Mouse (Mus musculus): ENCODE results near the gene Phactr3. TPM values are rescaled to one million over a fixed set of nuclear protein-coding genes. Genes with fewer than 3 reads are reported as not detected.

Phactr3 gene
- total RNA-seq, 2 experiments from 2014 or later, result not detected

GRCm38 (mm10) chr2:178196038-178196437 is 77.3 kb downstream of the Phactr3 start:
- DNase-seq, result no peak

GRCm38 (mm10) chr2:178197542-178197941 is 78.8 kb downstream of the Phactr3 start:
- DNase-seq, result no peak

- no peak for DNase-seq
These were observed 85.7 kb downstream of the Phactr3 start for GRCm38 (mm10) chr2:178204455-178204854.

GRCm38 (mm10) chr2:178208186-178208600 is 89.4 kb downstream of the Phactr3 start:
- no peak for DNase-seq

GRCm38 (mm10) chr2:178213826-178214225 is 95.1 kb downstream of the Phactr3 start:
- DNase-seq, result no peak

GRCm38 (mm10) chr2:178214531-178214930 is 95.8 kb downstream of the Phactr3 start:
- DNase-seq, result no peak

GRCm38 (mm10) chr2:178218461-178218860 is 99.7 kb downstream of the Phactr3 start:
- no peak for DNase-seq

- DNase-seq, result no peak
These were observed 100.8 kb downstream of the Phactr3 start for GRCm38 (mm10) chr2:178219454-178220147.

- DNase-seq, result no peak
These were observed 101.5 kb downstream of the Phactr3 start for GRCm38 (mm10) chr2:178220148-178220717.

GRCm38 (mm10) chr2:178221003-178221402 is 102.2 kb downstream of the Phactr3 start:
- no peak for DNase-seq

GRCm38 (mm10) chr2:178229231-178229630 is 110.5 kb downstream of the Phactr3 start:
- no peak for DNase-seq

- no peak for DNase-seq
These were observed 114.7 kb downstream of the Phactr3 start for GRCm38 (mm10) chr2:178233487-178233886.

GRCm38 (mm10) chr2:178237056-178237455 is 118.3 kb downstream of the Phactr3 start:
- no peak for DNase-seq

GRCm38 (mm10) chr2:178238503-178238902 is 119.7 kb downstream of the Phactr3 start:
- no peak for DNase-seq

- no peak for DNase-seq
These were observed 122.1 kb downstream of the Phactr3 start for GRCm38 (mm10) chr2:178240886-178241285.

GRCm38 (mm10) chr2:178241374-178241773 is 122.6 kb downstream of the Phactr3 start:
- DNase-seq, result no peak

GRCm38 (mm10) chr2:178242996-178243395 is 124.2 kb downstream of the Phactr3 start:
- no peak for DNase-seq

GRCm38 (mm10) chr2:178244866-178245265 is 126.1 kb downstream of the Phactr3 start:
- no peak for DNase-seq

- no peak for DNase-seq
These were observed 127.1 kb downstream of the Phactr3 start for GRCm38 (mm10) chr2:178245841-178246240.

- no peak for DNase-seq
These were observed 128.0 kb downstream of the Phactr3 start for GRCm38 (mm10) chr2:178246767-178247166.

GRCm38 (mm10) chr2:178247274-178247673 is 128.5 kb downstream of the Phactr3 start:
- DNase-seq, result no peak

GRCm38 (mm10) chr2:178257117-178257825 is 138.5 kb downstream of the Phactr3 start:
- peak; percentile 17 for DNase-seq

GRCm38 (mm10) chr2:178257986-178258555 is 139.3 kb downstream of the Phactr3 start:
- DNase-seq, result no peak
